Mouse (Mus musculus) liver, embryonic 14.5 days (tissue): ENCODE results near the gene Kctd20. TPM values are rescaled to one million over a fixed set of nuclear protein-coding genes. Genes with fewer than 3 reads are reported as not detected.

Experiments used
- ATAC-seq: fragments of 200-750 bp; cut with Nextera tagmentation; 2 replicates; pipeline ENCODE4 v1.8.0; 2017; ENCODE audit warnings: moderate number of reproducible peaks, mild to moderate bottlenecking, moderate library complexity; ENCODE audit not compliant: insufficient read depth
- DNase-seq, 3 experiments: peaks; one replicate each; pipeline ENCODE4 v3.0.0-alpha.2; 2012 to 2013; ENCODE audit warnings: low read depth in 3 of 3, low spot score in 3 of 3
- H3K27ac ChIP-seq: fragments of 300-500 bp; sonication (generic); 2 replicates; pipeline ENCODE4 v1.5.1; 2014; ENCODE audit warnings: moderate library complexity, mild to moderate bottlenecking, control low read depth, inconsistent platforms
- H3K27me3 ChIP-seq: fragments of 300-500 bp; sonication (generic); 2 replicates; pipeline ENCODE4 v1.6.1; 2014; ENCODE audit warnings: mild to moderate bottlenecking, low read length, moderate library complexity; ENCODE audit not compliant: control insufficient read depth, insufficient read depth
- H3K36me3 ChIP-seq: fragments of 300-500 bp; sonication (generic); replicated peaks from 2 replicates; pipeline ENCODE4 v1.6.1; 2014; ENCODE audit warnings: low read depth; ENCODE audit not compliant: control insufficient read depth, insufficient read depth
- H3K4me1 ChIP-seq, 2 experiments: fragments of 200-500 bp in 1 of 2; fragments of 300-500 bp in 1 of 2; sonication (generic) in 1 of 2; replicated peaks; 2 replicates each; pipeline ENCODE4 v1.6.1; 2012 to 2014; ENCODE audit warnings: antibody characterized with exemption in 1 of 2, inconsistent platforms in 1 of 2, low read length in 1 of 2; ENCODE audit not compliant: control insufficient read depth in 2 of 2, insufficient read depth in 2 of 2
- H3K4me2 ChIP-seq: fragments of 300-500 bp; sonication (generic); 2 replicates; pipeline ENCODE4 v1.6.1; 2014; ENCODE audit warnings: low read depth, mild to moderate bottlenecking, control low read depth, moderate library complexity
- H3K4me3 ChIP-seq, 2 experiments: fragments of 200-500 bp in 1 of 2; fragments of 300-500 bp in 1 of 2; sonication (generic) in 1 of 2; 2 replicates each; pipeline ENCODE4 v1.5.1; 2012 to 2014; ENCODE audit warnings: low read depth in 2 of 2, low read length in 2 of 2, mild to moderate bottlenecking in 2 of 2, control low read depth in 1 of 2, inconsistent platforms in 1 of 2, moderate library complexity in 1 of 2; ENCODE audit not compliant: insufficient read depth in 1 of 2
- H3K9ac ChIP-seq: fragments of 300-500 bp; sonication (generic); replicated peaks from 2 replicates; pipeline ENCODE4 v1.6.1; 2014; ENCODE audit warnings: mild to moderate bottlenecking, control low read depth, moderate library complexity
- H3K9me3 ChIP-seq: fragments of 300-500 bp; sonication (generic); 2 replicates; pipeline ENCODE4 v1.6.1; 2016; ENCODE audit warnings: low read length, mixed read lengths; ENCODE audit not compliant: control insufficient read depth
- CTCF ChIP-seq: IDR thresholded peaks from 2 replicates; pipeline ENCODE4 v1.5.1; 2016; ENCODE audit warnings: antibody characterized with exemption, low read depth, control low read depth
- EP300 ChIP-seq: IDR thresholded peaks from 2 replicates; pipeline ENCODE4 v1.6.1; 2016; ENCODE audit warnings: antibody characterized with exemption, low read depth
- WGBS: fragments of 180-500 bp; shearing (Covaris S2); extraction: QIAGEN DNeasy Blood & Tissue Kit; methylation state at CpG from one replicate; pipeline ENCODE4 v1.1.7; 2014; ENCODE audit not compliant: insufficient replicate concordance; 5-methylcytosine and 5-hydroxymethylcytosine counted together
- polyA plus RNA-seq, 2 experiments: library from polyadenylated mRNA; depleted of rRNA in 1 of 2; stranded (reverse) in 1 of 2; unstranded in 1 of 2; fragments of >200 nt; fragmentation: Nextera tagmentation in 1 of 2; extraction: Ambion mirVana in 1 of 2; gene quantifications; 2 replicates each; pipeline versions ENCODE4 v1.2.1 to v1.2.3; 2012 to 2014

Kctd20 gene
- polyA plus RNA-seq, 2 experiments, result 30.4 to 55.3 TPM

DNA sequence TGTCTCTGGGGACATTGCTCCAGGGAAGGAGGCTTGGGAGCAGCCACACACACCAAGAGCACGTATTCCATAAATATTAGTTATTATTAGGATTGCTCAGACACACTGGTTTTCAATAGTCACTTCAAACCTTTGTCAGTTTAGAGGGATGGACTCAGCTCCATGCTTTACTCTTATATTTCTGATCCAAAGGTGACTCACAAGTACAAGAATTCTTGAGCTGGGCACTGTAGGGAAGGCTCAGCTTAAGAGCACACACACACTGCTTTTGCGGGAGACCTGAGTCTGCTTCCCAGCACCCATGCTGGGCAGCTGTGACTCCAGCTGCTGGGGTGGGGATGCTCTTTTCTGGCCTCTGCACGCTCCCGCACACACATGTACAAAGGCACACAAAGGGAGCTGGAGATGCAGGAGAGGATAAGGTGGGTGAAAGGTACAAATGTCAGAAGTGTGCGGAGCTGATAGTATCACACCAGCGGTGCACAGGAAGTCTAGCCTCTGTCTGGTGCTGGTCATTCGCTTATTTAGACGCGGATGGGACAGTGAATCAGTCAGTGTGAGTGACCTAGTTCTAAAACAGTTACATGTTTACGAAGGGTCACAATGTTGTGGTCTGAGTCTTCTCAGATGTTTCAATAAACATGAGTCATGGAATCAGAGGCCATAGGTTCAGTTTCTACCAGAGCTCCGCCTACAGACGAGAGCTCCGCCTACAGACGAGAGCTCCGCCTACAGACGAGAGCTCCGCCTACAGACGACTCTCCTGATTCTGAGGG, 20.1 kb upstream of the Kctd20 start:
- no peaks in the 10 kb centered on the region for H3K27me3 ChIP-seq
- H3K36me3 ChIP-seq, result no peaks in the 10 kb centered on the region
- no peak overlapping the region for H3K4me2 ChIP-seq
- TF ChIP-seq CTCF (no peak), EP300 (no peak)
- DNase-seq (peak in 1 of 3 experiments; percentile 31), ATAC-seq (no peak)
- H3K27ac ChIP-seq, result peak overlapping the region; percentile 100
- peak overlapping the region; percentile 94 for H3K9ac ChIP-seq
- H3K9me3 ChIP-seq, result no peaks in the 10 kb centered on the region
- 82% methylated on average over 18 of the region's 18 CpGs for WGBS
- peaks cover 26 to 42% of the 10 kb centered on the region in 2 experiments for H3K4me1 ChIP-seq
- no peak overlapping the region for H3K4me3 ChIP-seq

GRCm38 (mm10) chr17:28932274-28932673, 19.5 kb upstream of the Kctd20 start:
- no peak overlapping the region for H3K9ac ChIP-seq
- no peak overlapping the region for H3K4me3 ChIP-seq
- WGBS, result 86% methylated on average over 4 of the region's 4 CpGs
- no peaks in the 10 kb centered on the region for H3K9me3 ChIP-seq
- ATAC-seq (no peak), DNase-seq (no peak)
- H3K27me3 ChIP-seq, result no peaks in the 10 kb centered on the region
- H3K36me3 ChIP-seq, result no peaks in the 10 kb centered on the region
- no peak overlapping the region for H3K4me2 ChIP-seq
- peaks cover 26 to 38% of the 10 kb centered on the region in 2 experiments for H3K4me1 ChIP-seq
- H3K27ac ChIP-seq, result peak overlapping the region; percentile 26; the same call in 1 of the 2 replicates
- TF ChIP-seq CTCF (no peak), EP300 (no peak)

GRCm38 (mm10) chr17:28934120-28934916, 17.4 kb upstream of the Kctd20 start:
- no peak overlapping the region for H3K4me3 ChIP-seq
- no peaks in the 10 kb centered on the region for H3K27me3 ChIP-seq
- WGBS, result 75% methylated on average over 19 of the region's 19 CpGs
- no peak overlapping the region for H3K27ac ChIP-seq
- no peaks in the 10 kb centered on the region for H3K36me3 ChIP-seq
- H3K9me3 ChIP-seq, result no peaks in the 10 kb centered on the region
- no peak overlapping the region for H3K9ac ChIP-seq
- no peak for ATAC-seq
- no peak for TF ChIP-seq EP300
- TF ChIP-seq CTCF, result no peak
- H3K4me1 ChIP-seq, result peaks cover 25 to 33% of the 10 kb centered on the region in 2 experiments
- no peak for DNase-seq
- H3K4me2 ChIP-seq, result no peak overlapping the region

GRCm38 (mm10) chr17:28936133-28936532, 15.6 kb upstream of the Kctd20 start:
- Histone ChIP-seq H3K4me1 (peaks cover 9 to 15% of the 10 kb centered on the region in 2 experiments), H3K27me3 (no peaks in the 10 kb centered on the region), H3K9ac (no peak overlapping the region; the same call in 1 of the 2 replicates), H3K36me3 (no peaks in the 10 kb centered on the region), H3K9me3 (no peaks in the 10 kb centered on the region), H3K4me2 (0 out of 2 replicates have a peak overlapping the region, but pooled peaks have one; percentile 0), H3K4me3 (no peak overlapping the region), H3K27ac (no peak overlapping the region; the same call in 1 of the 2 replicates)
- TF ChIP-seq EP300 (no peak; the same call in 1 of the 2 replicates), CTCF (no peak)
- DNase-seq (peak in 2 of 3 experiments; percentile 29 to 35), ATAC-seq (peak; percentile 68)
- WGBS, result 26% methylated on average over 7 of the region's 7 CpGs
